Mouse (Mus musculus) brain, embryonic 14.5 days (tissue): ENCODE measurements around the gene Gas7.

Experiments used
- CTCF ChIP-seq: fragments of 200-500 bp; IDR thresholded peaks from 2 replicates; pipeline ENCODE4 v1.5.1; 2012; ENCODE audit warnings: inconsistent platforms, mild to moderate bottlenecking, moderate library complexity, borderline replicate concordance; ENCODE audit not compliant: insufficient read depth, insufficient read length; ENCODE audit errors: extremely low read depth
- POLR2A ChIP-seq: fragments of 200-500 bp; IDR thresholded peaks from 2 replicates; pipeline ENCODE4 v1.6.1; 2012; ENCODE audit warnings: mild to moderate bottlenecking, inconsistent platforms, borderline replicate concordance; ENCODE audit not compliant: poor library complexity, insufficient read depth, insufficient read length, severe bottlenecking; ENCODE audit errors: extremely low read depth

- TF ChIP-seq POLR2A (no peak), CTCF (no peak)
Measured at GRCm38 (mm10) chr11:67727095-67727494, 271.9 kb downstream of the Gas7 start.
